Mouse (Mus musculus): ENCODE data around the gene Psma6.

The Psma6 gene

GRCm38 (mm10) chr12:55384023-55384749 is at the start of gene Psma6:
Gene Psma6, plus strand, starts transcription at chr12:55384222.
- no peak for TF ChIP-seq GATA4 (IDR thresholded peaks at IDR 0.05; ENCODE audit: insufficient replicate concordance, low read length)

- no peak for TF ChIP-seq GATA4 (IDR thresholded peaks at IDR 0.05; ENCODE audit: insufficient replicate concordance, low read length)
Observed at GRCm38 (mm10) chr12:55343998-55344397, 40.0 kb upstream of the Psma6 start.

- no peak for TF ChIP-seq GATA4 (IDR thresholded peaks at IDR 0.05; ENCODE audit: insufficient replicate concordance, low read length)
Observed at GRCm38 (mm10) chr12:55344583-55344982, 39.4 kb upstream of the Psma6 start.

GRCm38 (mm10) chr12:55353423-55353822 is 30.6 kb upstream of the Psma6 start:
- no peak for TF ChIP-seq GATA4 (IDR thresholded peaks at IDR 0.05; ENCODE audit: insufficient replicate concordance, low read length)

- no peak for TF ChIP-seq GATA4 (IDR thresholded peaks at IDR 0.05; ENCODE audit: insufficient replicate concordance, low read length)
Observed at GRCm38 (mm10) chr12:55354904-55355303, 29.1 kb upstream of the Psma6 start.

GRCm38 (mm10) chr12:55357303-55357702 is 26.7 kb upstream of the Psma6 start:
- TF ChIP-seq GATA4 (IDR thresholded peaks at IDR 0.05; ENCODE audit: insufficient replicate concordance, low read length) = no peak

- TF ChIP-seq GATA4 (IDR thresholded peaks at IDR 0.05; ENCODE audit: insufficient replicate concordance, low read length) = no peak
Observed at GRCm38 (mm10) chr12:55360929-55361328, 23.1 kb upstream of the Psma6 start.

- no peak for TF ChIP-seq GATA4 (IDR thresholded peaks at IDR 0.05; ENCODE audit: insufficient replicate concordance, low read length)
Observed at GRCm38 (mm10) chr12:55365083-55365482, 18.9 kb upstream of the Psma6 start.

GRCm38 (mm10) chr12:55372424-55373055 is 11.5 kb upstream of the Psma6 start:
- TF ChIP-seq GATA4 (IDR thresholded peaks at IDR 0.05; ENCODE audit: insufficient replicate concordance, low read length) = no peak

GRCm38 (mm10) chr12:55376956-55377609 is 6.9 kb upstream of the Psma6 start:
- TF ChIP-seq GATA4 (IDR thresholded peaks at IDR 0.05; ENCODE audit: insufficient replicate concordance, low read length) = no peak

GRCm38 (mm10) chr12:55377610-55377980 is 6.4 kb upstream of the Psma6 start:
- TF ChIP-seq GATA4 (IDR thresholded peaks at IDR 0.05; ENCODE audit: insufficient replicate concordance, low read length) = no peak

- no peak for TF ChIP-seq GATA4 (IDR thresholded peaks at IDR 0.05; ENCODE audit: insufficient replicate concordance, low read length)
Observed at GRCm38 (mm10) chr12:55384826-55385225, 804 bp downstream of the Psma6 start.

GRCm38 (mm10) chr12:55385931-55386330 is 1.9 kb downstream of the Psma6 start:
- no peak for TF ChIP-seq GATA4 (IDR thresholded peaks at IDR 0.05; ENCODE audit: insufficient replicate concordance, low read length)

GRCm38 (mm10) chr12:55386456-55386855 is 2.4 kb downstream of the Psma6 start:
- TF ChIP-seq GATA4 (IDR thresholded peaks at IDR 0.05; ENCODE audit: insufficient replicate concordance, low read length) = no peak

- no peak for TF ChIP-seq GATA4 (IDR thresholded peaks at IDR 0.05; ENCODE audit: insufficient replicate concordance, low read length)
Observed at GRCm38 (mm10) chr12:55387083-55387787, 3.2 kb downstream of the Psma6 start.

Measured in liver, adult (tissue).